In the genomic region with DNA sequence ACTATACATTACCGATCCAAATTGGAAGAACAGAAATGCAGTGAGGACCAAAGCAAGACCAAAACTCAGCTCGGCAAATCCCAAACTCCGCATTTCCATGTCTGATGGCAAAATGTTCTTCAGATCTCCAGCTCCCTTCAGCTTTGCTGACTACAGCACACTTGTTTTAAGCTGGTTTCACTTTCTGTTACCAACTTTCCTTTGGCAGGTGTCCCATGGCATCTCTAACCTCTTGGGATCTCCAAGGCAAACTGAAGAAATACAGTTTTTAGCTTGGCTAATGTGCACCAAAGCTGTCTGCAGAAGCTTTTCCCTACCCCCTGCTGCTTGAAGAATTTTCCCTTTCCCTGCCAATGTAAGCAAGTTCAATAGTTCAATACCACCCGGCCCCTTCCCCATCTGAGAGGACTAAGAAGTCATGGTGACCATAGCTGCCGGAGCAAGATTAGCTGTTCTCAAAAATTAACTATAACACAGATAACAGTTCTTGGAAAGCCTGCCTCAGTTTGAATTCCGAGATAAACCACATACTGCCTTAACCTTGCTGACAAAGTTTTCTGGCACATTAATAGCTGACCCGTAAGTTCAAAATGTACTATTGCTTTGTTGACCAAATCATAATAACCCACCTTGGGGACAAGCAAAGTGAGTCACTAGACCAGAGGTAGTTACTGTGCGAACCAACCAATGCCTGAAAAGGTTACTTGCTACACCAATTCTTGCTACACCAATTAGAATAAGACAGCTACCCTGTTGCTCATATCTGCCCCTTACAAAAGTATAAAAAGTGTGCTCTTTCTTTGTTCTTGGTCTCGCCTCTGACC, we compare ENCODE assay signal across 10 mouse cellular contexts. TPM values are rescaled to one million over a fixed set of nuclear protein-coding genes. Genes with fewer than 3 reads are reported as not detected.
DNase-seq lines count a peak whose midpoint lies in the region; ATAC-seq and TF ChIP-seq lines count a peak whose summit lies in the region.
"Had no signal": no experiment of that assay in that cellular context is flagged by ENCODE, and none has a peak within 500 bp of the region (broad histone marks: within the 10 kb centered on the region; RNA-seq: fewer than 3 reads in every experiment).

No protein-coding gene starts in this region.

- H3K4me2 ChIP-seq in kidney, embryonic 16.5 days (replicated peaks; ENCODE audit: low read depth, low read length): no peak overlapping the region
- H3K4me2 ChIP-seq in liver, embryonic 13.5 days: peak overlapping the region; percentile 76
- H3K4me2 ChIP-seq in hindbrain, embryonic 12.5 days (replicated peaks): no peak overlapping the region
- H3K4me2 ChIP-seq: limb, embryonic 13.5 days had no signal

- no peaks in the 10 kb centered on the region for H3K27me3 ChIP-seq in kidney, embryonic 16.5 days (ENCODE audit: insufficient read depth, low read length)
- H3K27me3 ChIP-seq in MEL (ENCODE audit: control insufficient read depth in 1 of 2, insufficient read depth in 2 of 2, low read length in 2 of 2): no peaks in the 10 kb centered on the region
- no peaks in the 10 kb centered on the region for H3K27me3 ChIP-seq in liver, embryonic 13.5 days
- no peaks in the 10 kb centered on the region for H3K27me3 ChIP-seq in hindbrain, embryonic 12.5 days
- H3K27me3 ChIP-seq in thymus, adult 2 months (ENCODE audit: control insufficient read depth, insufficient read depth, low read length): no peaks in the 10 kb centered on the region
- H3K27me3 ChIP-seq: limb, embryonic 13.5 days had no signal

- peak in 1 of 2 experiments; percentile 49; a peak in 2 of 4 replicates for TF ChIP-seq POLR2A in MEL (IDR thresholded peaks at IDR 0.05; ENCODE audit: control insufficient read depth in 1 of 2, insufficient read depth in 1 of 2, low read depth in 1 of 2, low read length in 2 of 2, poor library complexity in 1 of 2)
- TF ChIP-seq POLR2A in embryonic fibroblast, embryonic 13.5 days (IDR thresholded peaks at IDR 0.05; ENCODE audit: low read depth, low read length): no peak
- TF ChIP-seq POLR2A in thymus, adult 2 months (IDR thresholded peaks at IDR 0.05; ENCODE audit: control insufficient read depth, extremely low read depth, insufficient read depth, low read length, poor library complexity): no peak

- no peaks in the 10 kb centered on the region for H3K9me3 ChIP-seq in kidney, embryonic 16.5 days (ENCODE audit: low read length)
- H3K9me3 ChIP-seq in MEL (replicated peaks; ENCODE audit: insufficient read depth, low read length): no peaks in the 10 kb centered on the region
- H3K9me3 ChIP-seq in liver, embryonic 13.5 days (replicated peaks): no peaks in the 10 kb centered on the region
- no peaks in the 10 kb centered on the region for H3K9me3 ChIP-seq in hindbrain, embryonic 12.5 days (replicated peaks)
- H3K9me3 ChIP-seq: limb, embryonic 13.5 days had no signal

- H3K9ac ChIP-seq in kidney, embryonic 16.5 days (replicated peaks; ENCODE audit: low read length): no peak overlapping the region
- H3K9ac ChIP-seq in MEL (ENCODE audit: control insufficient read depth, low read depth, low read length, poor library complexity, severe bottlenecking): peak overlapping the region; percentile 67
- H3K9ac ChIP-seq in liver, embryonic 13.5 days: peak overlapping the region; percentile 76
- no peak overlapping the region for H3K9ac ChIP-seq in hindbrain, embryonic 12.5 days
- H3K9ac ChIP-seq: limb, embryonic 13.5 days had no signal

- no peak overlapping the region for H3K4me3 ChIP-seq in kidney, embryonic 16.5 days (ENCODE audit: low read length)
- H3K4me3 ChIP-seq in MEL (ENCODE audit: control insufficient read depth in 1 of 2, insufficient read depth in 1 of 2, low read depth in 2 of 2, low read length in 2 of 2): peak overlapping the region; percentile 65 to 81
- no peak overlapping the region for H3K4me3 ChIP-seq in embryonic fibroblast, embryonic 13.5 days (ENCODE audit: insufficient read depth, low read length)
- H3K4me3 ChIP-seq in liver, embryonic 13.5 days (replicated peaks): peak overlapping the region; percentile 64
- no peak overlapping the region for H3K4me3 ChIP-seq in hindbrain, embryonic 12.5 days
- H3K4me3 ChIP-seq in thymus, adult 2 months (ENCODE audit: control insufficient read depth, insufficient read depth, low read length): no peak overlapping the region
- H3K4me3 ChIP-seq: limb, embryonic 13.5 days; myocyte had no signal

- peak; percentile 51 to 78 for TF ChIP-seq EP300 in MEL (IDR thresholded peaks at IDR 0.05; ENCODE audit: low read depth in 1 of 2, low read length in 2 of 2)

- peak; percentile 25 to 37 for DNase-seq in kidney, adult 8-10 months
- DNase-seq in MEL (ENCODE audit: low read depth, low spot score): peak; percentile 78
- DNase-seq in liver, embryonic 13.5 days: peak; percentile 59
- no peak for DNase-seq in layer of hippocampus, adult 9-10 months (ENCODE audit: low spot score)
- DNase-seq in thymus, adult 2 months: no peak

- no peak for TF ChIP-seq CTCF in MEL (IDR thresholded peaks at IDR 0.05 in 2 of 3, conservative IDR thresholded peaks at IDR 0.05 in 1 of 3; ENCODE audit: control insufficient read depth in 1 of 3, insufficient read depth in 1 of 3, low read depth in 2 of 3, low read length in 3 of 3, poor library complexity in 1 of 3, severe bottlenecking in 1 of 3)
- TF ChIP-seq CTCF in embryonic fibroblast, embryonic 13.5 days (IDR thresholded peaks at IDR 0.05; ENCODE audit: borderline replicate concordance, insufficient read depth, low read length): no peak
- TF ChIP-seq CTCF in thymus, adult 2 months (IDR thresholded peaks at IDR 0.05; ENCODE audit: borderline replicate concordance, control insufficient read depth, extremely low read depth, insufficient read depth, low read length, poor library complexity): no peak

- no peak overlapping the region for H3K27ac ChIP-seq in kidney, embryonic 16.5 days (ENCODE audit: low read length)
- peak overlapping the region; percentile 87 for H3K27ac ChIP-seq in MEL (ENCODE audit: control insufficient read depth, low read depth, low read length)
- 0 out of 2 replicates have a peak overlapping the region, but pooled peaks have one; percentile 41 for H3K27ac ChIP-seq in embryonic fibroblast, embryonic 13.5 days (ENCODE audit: insufficient read depth, low read length)
- H3K27ac ChIP-seq in liver, embryonic 13.5 days: peak overlapping the region; percentile 91
- H3K27ac ChIP-seq in hindbrain, embryonic 12.5 days: no peak overlapping the region
- no peak overlapping the region for H3K27ac ChIP-seq in thymus, adult 2 months (ENCODE audit: control insufficient read depth, insufficient read depth, low read length)
- H3K27ac ChIP-seq: limb, embryonic 13.5 days had no signal

- 87% methylated on average over 9 of the region's 9 CpGs for WGBS in kidney, embryonic 16.5 days
- WGBS in liver, embryonic 13.5 days (ENCODE audit: insufficient replicate concordance): 36% methylated on average over 9 of the region's 9 CpGs
- 75% methylated on average over 9 of the region's 9 CpGs for WGBS in hindbrain, embryonic 12.5 days
- 93% methylated on average over 9 of the region's 9 CpGs for WGBS in thymus, adult 2 months

- no peaks in the 10 kb centered on the region for H3K36me3 ChIP-seq in kidney, embryonic 16.5 days (ENCODE audit: insufficient read depth, low read length)
- H3K36me3 ChIP-seq in MEL (ENCODE audit: control insufficient read depth in 1 of 2, insufficient read depth in 2 of 2, low read length in 2 of 2): peaks cover 0 to 19% of the 10 kb centered on the region in 2 experiments; a peak in 2 of 4 replicates
- peaks cover 12% of the 10 kb centered on the region for H3K36me3 ChIP-seq in liver, embryonic 13.5 days
- H3K36me3 ChIP-seq in hindbrain, embryonic 12.5 days: no peaks in the 10 kb centered on the region
- H3K36me3 ChIP-seq in thymus, adult 2 months (ENCODE audit: control insufficient read depth, insufficient read depth, low read length): no peaks in the 10 kb centered on the region
- H3K36me3 ChIP-seq: limb, embryonic 13.5 days had no signal

- ATAC-seq in kidney, embryonic 16.5 days (ENCODE audit: low FRiP score, low TSS enrichment): no peak
- ATAC-seq in liver, embryonic 13.5 days (ENCODE audit: low read depth): peak; percentile 74
- ATAC-seq in hindbrain, embryonic 12.5 days (ENCODE audit: low FRiP score): no peak

- H3K4me1 ChIP-seq in kidney, embryonic 16.5 days (ENCODE audit: insufficient read depth, low read length): no peaks in the 10 kb centered on the region
- H3K4me1 ChIP-seq in MEL (ENCODE audit: control insufficient read depth in 1 of 2, insufficient read depth in 2 of 2, low read length in 2 of 2): peaks cover 6 to 22% of the 10 kb centered on the region in 2 experiments
- H3K4me1 ChIP-seq in embryonic fibroblast, embryonic 13.5 days (ENCODE audit: control insufficient read depth, insufficient read depth, low read length): peaks cover 2% of the 10 kb centered on the region; the same call in 1 of the 2 replicates
- peaks cover 70% of the 10 kb centered on the region for H3K4me1 ChIP-seq in liver, embryonic 13.5 days (replicated peaks)
- H3K4me1 ChIP-seq in hindbrain, embryonic 12.5 days: no peaks in the 10 kb centered on the region
- H3K4me1 ChIP-seq in thymus, adult 2 months (replicated peaks; ENCODE audit: control insufficient read depth, insufficient read depth, low read length): no peaks in the 10 kb centered on the region
- H3K4me1 ChIP-seq: limb, embryonic 13.5 days had no signal

- H3K79me2 ChIP-seq in MEL (ENCODE audit: control insufficient read depth, insufficient read depth, low read length, poor library complexity): no peaks in the 10 kb centered on the region

- no peak; the same call in 1 of the 2 replicates for TF ChIP-seq RAD21 in MEL (IDR thresholded peaks at IDR 0.05; ENCODE audit: low read depth, low read length)

RNA-seq across cellular contexts. Expression of gene Rapsn, which starts 7.8 kb away (rescaled TPM):
- polyA plus RNA-seq in kidney, embryonic 16.5 days (2015; fragmentation: Nextera tagmentation; extraction: Ambion mirVana): 2.4 and 3.0 TPM in 2 replicates
- total RNA-seq in MEL (2012; rRNA removed): not detected in 2 replicates
- polyA plus RNA-seq in MEL (2012; ENCODE audit: insufficient read depth in 1 of 2, insufficient read length in 2 of 2, low read depth in 1 of 2, low replicate concordance in 2 of 2, missing spikeins in 1 of 2): under 1 TPM in 1 of 2 experiments, not detected in 1; 0.10 TPM
- polyA plus RNA-seq in embryonic fibroblast, embryonic 13.5 days (2011; ENCODE audit: insufficient read length, low read depth, missing spikeins): not detected in 2 replicates
- polyA plus RNA-seq in liver, embryonic 13.5 days (2015; fragmentation: Nextera tagmentation; extraction: Ambion mirVana): 0.69 and 1.00 TPM in 2 replicates
- 2.5 and 4.1 TPM in 2 replicates for polyA plus RNA-seq in hindbrain, embryonic 12.5 days (2016; fragmentation: Nextera tagmentation; extraction: Ambion mirVana)
- polyA plus RNA-seq in thymus, adult 2 months (2012; rRNA removed): 9.0 and 10.1 TPM in 2 replicates

RNA-seq across cellular contexts. Expression of gene Psmc3, which starts 26.2 kb away (rescaled TPM):
- polyA plus RNA-seq in kidney, embryonic 16.5 days (2015; fragmentation: Nextera tagmentation; extraction: Ambion mirVana): 357 and 361 TPM in 2 replicates
- total RNA-seq in MEL (2012; rRNA removed): 259 and 271 TPM in 2 replicates
- polyA plus RNA-seq in MEL (2012; ENCODE audit: insufficient read depth in 1 of 2, insufficient read length in 2 of 2, low read depth in 1 of 2, low replicate concordance in 2 of 2, missing spikeins in 1 of 2): 1,000 to 10,000 TPM in 1 of 2 experiments, 100 to 1,000 TPM in 1; 428 to 1,459 TPM
- polyA plus RNA-seq in embryonic fibroblast, embryonic 13.5 days (2011; ENCODE audit: insufficient read length, low read depth, missing spikeins): 309 and 331 TPM in 2 replicates
- 188 and 213 TPM in 2 replicates for polyA plus RNA-seq in liver, embryonic 13.5 days (2015; fragmentation: Nextera tagmentation; extraction: Ambion mirVana)
- 274 and 282 TPM in 2 replicates for polyA plus RNA-seq in hindbrain, embryonic 12.5 days (2016; fragmentation: Nextera tagmentation; extraction: Ambion mirVana)
- 103 and 114 TPM in 2 replicates for polyA plus RNA-seq in thymus, adult 2 months (2012; rRNA removed)

RNA-seq across cellular contexts. Expression of gene Slc39a13, which starts 42.6 kb away (rescaled TPM):
- 44.6 and 57.9 TPM in 2 replicates for polyA plus RNA-seq in kidney, embryonic 16.5 days (2015; fragmentation: Nextera tagmentation; extraction: Ambion mirVana)
- total RNA-seq in MEL (2012; rRNA removed): 7.7 and 9.4 TPM in 2 replicates
- 10 to 100 TPM in 1 of 2 experiments, not detected in 1; 19.1 TPM for polyA plus RNA-seq in MEL (2012; ENCODE audit: insufficient read depth in 1 of 2, insufficient read length in 2 of 2, low read depth in 1 of 2, low replicate concordance in 2 of 2, missing spikeins in 1 of 2)
- polyA plus RNA-seq in embryonic fibroblast, embryonic 13.5 days (2011; ENCODE audit: insufficient read length, low read depth, missing spikeins): 93.5 and 104 TPM in 2 replicates
- polyA plus RNA-seq in liver, embryonic 13.5 days (2015; fragmentation: Nextera tagmentation; extraction: Ambion mirVana): 10.6 and 10.9 TPM in 2 replicates
- 32.6 and 36.1 TPM in 2 replicates for polyA plus RNA-seq in hindbrain, embryonic 12.5 days (2016; fragmentation: Nextera tagmentation; extraction: Ambion mirVana)
- polyA plus RNA-seq in thymus, adult 2 months (2012; rRNA removed): 45.8 and 59.0 TPM in 2 replicates

RNA-seq across cellular contexts. Expression of gene Spi1, which starts 54.6 kb away (rescaled TPM):
- polyA plus RNA-seq in kidney, embryonic 16.5 days (2015; fragmentation: Nextera tagmentation; extraction: Ambion mirVana): 3.3 and 4.2 TPM in 2 replicates
- 108 and 129 TPM in 2 replicates for total RNA-seq in MEL (2012; rRNA removed)
- polyA plus RNA-seq in MEL (2012; ENCODE audit: insufficient read depth in 1 of 2, insufficient read length in 2 of 2, low read depth in 1 of 2, low replicate concordance in 2 of 2, missing spikeins in 1 of 2): 100 to 1,000 TPM in 1 of 2 experiments, 10 to 100 TPM in 1; 95.9 to 142 TPM
- polyA plus RNA-seq in embryonic fibroblast, embryonic 13.5 days (2011; ENCODE audit: insufficient read length, low read depth, missing spikeins): 0.79 TPM in 1 of 2 replicates, not detected in the other
- polyA plus RNA-seq in liver, embryonic 13.5 days (2015; fragmentation: Nextera tagmentation; extraction: Ambion mirVana): 14.1 and 15.1 TPM in 2 replicates
- polyA plus RNA-seq in hindbrain, embryonic 12.5 days (2016; fragmentation: Nextera tagmentation; extraction: Ambion mirVana): 4.2 and 4.6 TPM in 2 replicates
- 53.6 and 55.7 TPM in 2 replicates for polyA plus RNA-seq in thymus, adult 2 months (2012; rRNA removed)

Comparison
In these comparisons a context has a peak if more than half of its experiments do, and no peak if none do; other contexts are left out.
1. DNase-seq: peak in kidney, adult 8-10 months (2 of 2), MEL (single experiment) and liver, embryonic 13.5 days (single experiment); none in layer of hippocampus, adult 9-10 months (single experiment) and thymus, adult 2 months (single experiment).
2. H3K27ac ChIP-seq: peak in MEL (single experiment), embryonic fibroblast, embryonic 13.5 days (single experiment) and liver, embryonic 13.5 days (single experiment); none in kidney, embryonic 16.5 days (single experiment), hindbrain, embryonic 12.5 days (single experiment) and thymus, adult 2 months (single experiment).
3. H3K4me3 ChIP-seq: peak in MEL (2 of 2) and liver, embryonic 13.5 days (single experiment); none in kidney, embryonic 16.5 days (single experiment), embryonic fibroblast, embryonic 13.5 days (single experiment), hindbrain, embryonic 12.5 days (single experiment) and thymus, adult 2 months (single experiment).
4. H3K9ac ChIP-seq: peak in MEL (single experiment) and liver, embryonic 13.5 days (single experiment); none in kidney, embryonic 16.5 days (single experiment) and hindbrain, embryonic 12.5 days (single experiment).